Mouse (Mus musculus) kidney, postnatal 36 days (tissue): Measurements from ENCODE around the gene Vsig8.

Experiments
- DNase-seq, 2 experiments: peaks; one replicate each; pipeline ENCODE4 v3.0.0; 2021 to 2022; ENCODE audit warnings: mixed read lengths in 2 of 2

The Vsig8 gene

DNA sequence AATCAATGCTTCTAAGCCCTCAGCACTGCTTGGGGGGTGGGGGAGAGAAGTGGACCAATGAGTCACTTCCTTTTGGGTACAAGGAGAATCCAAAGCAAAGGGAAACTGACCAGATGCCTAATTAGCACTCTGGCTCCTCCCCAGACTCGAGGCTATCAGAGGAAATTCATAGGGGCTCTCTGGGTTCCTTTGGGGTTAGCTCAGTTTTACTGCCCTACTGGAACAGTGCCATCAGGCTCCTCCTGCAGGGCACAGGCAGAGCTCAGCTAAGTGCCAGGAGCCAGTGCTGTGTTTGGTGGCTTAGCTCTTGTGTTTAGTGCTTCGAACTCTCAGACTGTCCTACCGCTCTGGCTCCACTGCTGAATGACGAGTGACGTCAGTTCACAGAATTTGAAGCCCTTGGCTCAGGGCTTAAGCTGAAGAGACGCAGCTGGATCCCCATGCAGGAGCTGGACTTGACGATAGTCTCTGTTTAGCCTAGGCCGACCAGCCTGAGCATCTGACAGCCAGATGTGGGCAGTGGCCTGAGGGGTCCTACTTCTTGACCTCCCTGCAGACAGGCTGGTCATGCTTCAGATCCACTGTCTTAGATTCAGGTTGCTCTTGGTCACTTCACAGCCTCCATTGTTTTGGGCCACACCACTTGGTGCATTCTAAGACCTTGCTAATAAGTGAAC is 25.1 kb upstream of the Vsig8 start:
- no peak for DNase-seq

DNA sequence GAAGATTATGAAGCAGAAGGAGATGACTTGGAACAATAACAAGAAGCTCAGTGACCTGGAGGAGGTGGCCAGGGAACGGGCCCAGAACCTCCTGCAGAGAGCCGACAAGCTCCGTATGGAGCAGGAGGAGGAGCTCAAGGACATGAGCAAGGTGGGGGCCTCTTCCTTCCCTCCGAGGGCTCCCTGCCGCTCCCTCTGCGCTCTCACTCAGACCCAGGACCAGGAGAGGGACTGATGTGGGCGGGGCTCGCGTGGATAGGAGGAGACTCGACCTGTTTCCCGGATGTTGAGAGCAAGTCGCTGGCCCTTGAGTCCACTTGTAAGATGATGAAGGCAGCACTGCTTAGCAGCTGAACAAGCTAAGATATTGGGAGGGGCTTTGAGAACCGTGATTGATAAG is 23.2 kb upstream of the Vsig8 start:
- DNase-seq: peak in 1 of 2 experiments; percentile 66

DNA sequence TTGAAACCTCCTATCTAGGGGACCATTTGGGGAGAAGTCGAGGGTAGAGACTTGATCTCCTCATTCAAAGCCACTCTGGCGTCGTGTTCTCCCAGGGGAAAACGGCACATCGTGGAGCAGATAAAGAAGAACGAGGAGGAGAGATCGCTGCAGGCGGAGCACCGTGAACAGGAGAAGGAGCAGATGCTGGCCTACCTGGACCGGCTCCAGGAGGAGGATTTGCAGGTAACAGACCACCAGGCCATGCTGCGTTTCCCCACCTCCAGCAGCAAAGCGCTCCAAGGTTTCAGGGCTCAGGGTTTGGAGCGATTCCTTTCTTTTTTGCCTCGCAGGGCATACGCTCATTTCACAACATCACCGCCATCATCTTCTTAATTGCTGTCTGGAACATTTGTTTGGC is 20.6 kb upstream of the Vsig8 start:
- DNase-seq: no peak

DNA sequence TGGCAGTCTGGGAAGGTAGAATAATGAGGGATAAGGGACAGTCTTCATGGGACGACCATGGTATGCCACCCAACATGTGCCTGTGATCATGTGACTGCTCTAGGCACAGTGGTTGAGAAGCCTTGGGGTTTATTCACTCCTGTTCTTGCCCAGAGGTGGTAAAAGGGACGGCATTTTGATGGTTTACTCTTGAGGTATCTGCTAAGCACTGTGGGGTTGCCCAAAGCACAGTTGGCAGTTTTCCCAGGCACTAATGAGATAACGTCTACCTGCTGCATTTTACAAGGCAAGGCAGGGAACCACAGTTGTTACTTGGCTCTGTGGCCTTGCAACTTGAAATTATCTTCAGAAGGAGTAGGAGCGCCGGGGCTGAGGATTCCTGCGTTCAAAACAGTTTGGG is 15.9 kb upstream of the Vsig8 start:
- DNase-seq: no peak

DNA sequence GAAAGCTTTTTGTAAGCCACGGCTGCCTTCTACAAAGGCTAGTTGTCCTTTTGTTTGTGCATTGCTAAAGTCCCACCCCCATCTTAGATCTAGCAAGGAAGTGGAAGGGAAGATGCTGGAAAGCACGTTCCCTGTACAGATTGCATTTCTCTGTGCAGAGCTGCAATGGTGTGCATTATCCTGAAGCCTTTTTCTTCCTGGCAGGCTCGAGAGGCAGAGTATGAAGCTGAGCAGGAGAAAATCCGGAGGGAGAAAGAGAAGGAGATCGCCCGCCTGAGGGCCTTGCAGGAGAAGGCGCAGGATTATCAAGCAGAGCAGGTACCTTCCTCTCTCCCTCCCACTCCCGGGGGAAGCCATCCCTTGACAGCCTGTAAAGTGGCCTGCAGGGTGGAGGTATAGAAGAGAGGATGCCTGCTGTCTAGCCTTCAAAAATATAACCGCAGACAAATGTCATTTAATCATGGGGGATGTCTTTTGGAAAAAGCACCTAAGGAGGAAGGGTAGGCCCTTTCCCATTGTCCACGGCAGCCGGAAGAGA is 15.4 kb upstream of the Vsig8 start:
- DNase-seq: no peak

DNA sequence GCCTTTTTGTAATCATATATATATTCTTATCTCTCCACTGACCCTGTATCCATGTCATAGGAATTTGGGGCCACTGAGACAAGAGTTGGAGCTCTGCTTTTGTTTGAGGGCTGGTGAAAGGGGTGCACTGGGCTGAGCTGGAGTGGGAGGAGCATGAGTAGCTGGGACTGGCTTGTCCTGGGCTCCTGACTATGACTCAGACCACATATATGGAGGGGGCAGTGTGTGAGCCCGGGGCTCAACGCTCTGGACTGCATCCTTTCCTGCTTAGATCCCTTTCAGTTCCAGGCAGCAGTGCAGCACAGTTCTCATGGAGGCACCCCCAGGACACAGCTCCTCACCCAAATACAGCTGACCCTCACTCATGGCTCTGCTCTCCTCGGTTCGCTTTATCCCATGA is 9.7 kb upstream of the Vsig8 start:
- no peak for DNase-seq

DNA sequence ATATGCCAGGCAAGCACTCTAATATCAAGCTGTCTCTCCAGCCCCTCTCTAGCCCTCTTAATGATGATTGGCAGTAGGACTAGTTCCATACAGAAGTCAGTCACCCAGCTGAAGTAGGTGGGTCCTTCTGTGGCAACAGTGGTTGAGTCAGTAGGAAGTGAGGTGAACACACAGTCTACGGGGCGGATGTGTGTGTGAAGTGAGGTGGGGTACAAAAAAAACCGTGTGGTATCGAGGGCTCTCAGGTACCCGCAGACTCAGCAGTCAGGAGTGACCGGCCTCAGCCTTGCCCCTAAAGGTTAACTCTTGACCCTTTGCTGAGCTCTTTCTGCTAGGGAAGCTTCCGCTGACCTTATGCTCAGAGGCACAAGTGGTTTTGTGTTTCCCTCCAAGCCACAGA is 7.2 kb upstream of the Vsig8 start:
- no peak for DNase-seq

DNA sequence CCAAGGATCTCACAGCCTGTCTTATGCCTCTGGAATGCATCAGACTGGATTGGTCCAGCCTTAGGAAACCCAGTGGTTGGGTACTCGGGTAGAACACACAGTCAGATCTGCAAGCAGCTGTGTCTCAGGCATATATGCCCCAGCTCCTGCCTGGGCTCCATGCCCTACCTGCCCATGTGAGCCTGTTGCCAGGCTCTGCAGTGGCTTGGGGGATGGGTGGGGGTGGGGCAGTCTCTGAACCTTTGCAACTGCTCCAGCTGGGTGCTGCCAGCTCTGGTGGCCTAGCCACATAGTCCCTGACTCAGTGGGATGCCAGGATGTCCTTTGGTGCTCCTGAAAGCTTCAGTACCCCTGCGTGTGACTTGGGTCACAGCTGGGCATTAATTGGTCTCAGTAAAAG is 6.4 kb upstream of the Vsig8 start:
- DNase-seq: peak in 1 of 2 experiments; percentile 15

DNA sequence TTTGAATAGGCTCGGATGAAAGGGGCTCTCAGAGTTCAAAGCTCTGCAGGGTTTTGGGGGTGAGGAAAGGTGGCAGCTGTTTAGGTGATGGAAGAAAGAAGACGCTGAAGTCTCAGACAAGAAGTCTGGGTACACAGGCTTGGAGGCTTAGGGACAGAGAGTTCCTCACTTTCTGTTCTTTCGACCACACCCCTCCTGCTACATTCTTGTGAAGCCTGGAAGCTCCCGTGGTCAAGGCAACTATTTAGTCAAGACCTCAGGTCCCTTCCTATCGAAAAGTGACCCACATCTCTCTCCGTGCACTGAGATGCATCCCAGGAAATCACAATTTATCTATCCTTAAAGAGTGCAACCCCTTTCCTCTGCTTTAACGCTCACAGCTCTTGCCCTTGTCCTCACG is 6.0 kb upstream of the Vsig8 start:
- DNase-seq: no peak

DNA sequence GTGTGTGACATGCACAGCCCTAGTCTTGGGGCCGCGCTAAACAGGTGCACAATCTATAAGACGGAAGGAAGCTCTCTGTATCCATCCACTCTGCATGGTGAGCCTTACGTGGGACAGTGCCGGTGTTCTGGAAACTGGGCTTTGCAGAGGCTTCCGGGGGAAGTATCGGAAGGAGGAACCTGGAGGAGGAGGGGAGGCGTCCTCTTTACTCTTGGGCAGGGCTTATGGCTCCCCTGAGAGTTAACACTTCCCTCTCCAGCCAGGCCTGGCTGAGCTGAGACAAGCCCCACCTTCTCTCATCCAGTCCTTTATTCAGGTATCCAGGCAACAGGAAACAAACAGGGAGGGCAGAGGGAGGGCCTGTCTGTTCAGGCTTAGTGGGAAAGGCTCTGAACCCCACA is 5.2 kb upstream of the Vsig8 start:
- DNase-seq: peak; percentile 62 to 66

DNA sequence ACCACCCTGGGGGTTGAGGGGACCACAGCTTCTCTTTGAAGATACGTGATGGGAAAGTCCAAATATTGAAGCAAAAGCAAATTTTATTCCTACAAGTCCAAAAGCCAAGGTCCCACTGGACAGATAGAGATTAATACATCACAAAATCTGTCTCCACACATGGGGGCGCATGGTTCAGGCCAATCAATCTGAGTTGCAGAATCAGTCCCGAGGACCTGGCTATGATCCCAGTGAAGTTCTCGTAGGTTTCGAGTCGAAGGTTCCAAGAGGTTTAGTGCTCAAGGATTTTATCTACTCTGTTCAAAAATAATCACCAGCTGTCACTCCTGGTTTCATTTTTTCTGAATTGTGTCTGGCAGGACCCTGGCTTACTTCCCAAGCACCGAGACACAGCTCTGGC is 4.7 kb upstream of the Vsig8 start:
- no peak for DNase-seq

DNA sequence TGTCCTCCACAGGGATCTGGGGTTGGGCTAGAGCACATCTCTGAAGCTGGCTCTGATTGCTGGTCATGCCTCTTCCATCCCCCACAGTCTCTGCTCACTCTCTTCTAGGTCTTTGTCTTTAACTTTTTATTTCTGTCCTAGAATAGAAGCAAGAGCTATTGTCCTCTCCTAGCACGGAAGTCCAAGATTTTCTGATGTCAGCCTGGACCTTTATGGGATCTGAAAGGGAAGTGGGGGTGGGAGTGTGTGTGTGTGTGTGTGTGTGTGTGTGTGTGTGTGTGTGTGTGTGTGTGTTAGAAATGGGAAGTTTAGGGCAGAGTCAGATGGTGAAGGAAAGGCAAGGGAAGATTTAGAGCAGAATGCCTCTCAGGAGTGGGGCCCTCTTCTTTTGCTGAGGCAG is 3.1 kb upstream of the Vsig8 start:
- peak; percentile 33 to 44 for DNase-seq

DNA sequence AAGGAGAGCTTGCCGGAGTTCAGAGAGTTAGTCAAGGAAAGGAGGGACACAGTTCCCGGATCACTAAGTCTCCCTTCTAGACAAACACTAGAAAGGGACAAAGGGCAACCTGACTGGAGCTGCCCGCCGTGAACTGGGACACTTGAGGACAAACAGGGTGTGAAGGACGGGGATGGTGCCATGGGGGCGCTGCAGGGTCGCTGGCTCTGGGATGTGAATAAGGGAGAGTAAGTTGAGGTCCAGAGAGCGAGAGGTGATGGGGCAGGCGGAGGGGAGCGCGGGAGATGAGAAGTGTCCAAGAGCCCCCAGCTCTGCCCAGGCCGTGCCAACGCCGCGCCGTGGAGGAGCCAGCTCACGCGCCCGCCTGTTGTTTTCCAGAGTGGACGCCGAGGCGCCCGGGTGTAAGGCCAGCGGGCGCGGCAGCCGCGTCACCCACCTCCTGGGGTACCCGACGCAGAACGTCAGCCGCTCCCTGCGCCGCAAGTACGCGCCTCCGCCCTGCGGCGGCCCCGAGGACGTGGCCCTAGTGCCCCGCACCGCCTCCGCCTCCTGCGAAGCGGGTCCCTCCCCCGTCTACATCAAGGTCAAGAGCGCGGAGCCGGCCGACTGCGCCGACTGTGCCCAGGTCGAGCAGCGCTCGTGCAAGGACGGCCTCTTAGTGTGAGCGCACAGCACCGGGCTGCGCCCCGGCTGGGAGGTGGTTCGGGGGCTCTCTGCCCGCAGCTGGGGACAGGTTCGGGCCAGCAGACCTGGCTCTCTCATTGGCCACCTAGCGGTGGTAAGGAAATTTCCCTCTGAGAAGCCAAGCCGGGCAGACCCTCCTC is 7.1 kb downstream of the Vsig8 start:
- peak; percentile 85 to 86 for DNase-seq

DNA sequence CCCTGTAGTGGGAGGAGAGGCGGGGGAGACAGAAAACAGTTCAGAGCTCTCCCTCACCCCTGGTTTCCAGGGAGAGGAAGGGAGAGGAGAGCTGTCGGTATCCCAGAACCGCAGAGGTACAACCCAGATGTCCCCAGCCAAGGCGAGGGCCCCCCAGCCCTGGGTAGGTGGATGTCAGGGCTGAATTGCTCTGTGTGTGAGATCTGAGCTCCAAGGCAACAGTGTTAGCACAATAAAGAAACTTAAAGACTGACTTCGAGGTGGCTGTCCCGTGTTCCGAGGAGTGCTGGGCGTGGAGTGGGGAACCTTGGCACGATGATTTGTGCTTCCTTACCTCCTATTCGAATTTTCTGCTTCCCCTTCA is 7.7 kb downstream of the Vsig8 start:
- no peak for DNase-seq

DNA sequence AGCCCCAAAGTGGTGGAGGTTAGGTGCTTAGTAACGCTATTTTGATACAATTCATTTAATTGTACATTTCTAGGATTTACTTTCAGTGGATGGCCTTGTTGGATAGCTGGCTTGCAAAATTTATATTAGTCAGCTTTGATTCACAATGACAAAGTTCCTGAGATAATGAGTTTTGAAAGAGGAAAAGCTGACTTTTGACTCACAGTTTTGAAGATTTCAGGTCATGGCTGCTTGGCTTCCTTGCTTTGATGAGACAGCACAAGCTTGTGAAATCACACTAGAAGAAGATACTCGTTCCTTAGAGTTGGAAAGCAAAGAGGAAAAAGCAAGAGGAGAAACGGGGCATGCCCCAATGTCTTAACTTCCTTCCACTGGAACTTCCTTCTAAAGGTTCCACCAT is 10.4 kb downstream of the Vsig8 start:
- DNase-seq: no peak

DNA sequence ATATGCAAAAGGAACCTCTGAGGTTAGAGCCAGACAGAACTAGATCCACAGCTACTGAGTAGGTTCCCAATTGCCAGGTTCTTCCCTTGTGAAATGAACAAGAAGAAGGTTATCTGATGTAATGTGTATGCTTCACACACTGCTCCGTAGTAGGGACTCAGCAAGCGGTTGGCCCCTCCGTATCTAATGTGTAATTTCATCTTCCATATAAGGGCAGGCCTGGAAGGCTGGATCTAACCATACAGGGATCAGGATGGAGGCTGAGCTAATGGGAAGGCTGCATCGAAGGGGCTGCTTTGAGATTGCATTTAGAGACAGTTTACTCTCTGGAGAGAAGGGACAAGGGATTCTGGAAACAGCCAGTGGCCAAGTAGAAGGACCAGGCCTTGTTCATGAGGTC is 12.0 kb downstream of the Vsig8 start:
- no peak for DNase-seq

DNA sequence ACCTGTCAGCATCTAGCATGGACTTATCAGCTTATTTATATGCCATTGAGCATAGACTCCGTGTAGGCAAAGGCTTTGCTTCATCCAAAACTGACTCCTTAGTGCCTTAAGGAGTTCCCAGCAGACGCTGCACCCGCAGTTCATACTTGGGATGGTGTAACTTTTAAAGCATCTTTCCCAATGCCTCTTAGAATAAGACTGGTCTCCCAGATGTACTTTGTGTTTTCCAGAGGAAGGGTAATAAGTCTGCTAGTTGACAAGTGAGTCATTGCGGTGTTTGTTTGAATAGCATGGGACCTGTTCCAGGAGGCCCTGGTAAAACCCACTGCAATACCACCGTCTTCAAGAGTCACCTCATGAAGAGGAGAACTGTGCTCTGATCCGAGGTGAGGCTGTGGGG is 24.4 kb downstream of the Vsig8 start:
- DNase-seq: no peak

DNA sequence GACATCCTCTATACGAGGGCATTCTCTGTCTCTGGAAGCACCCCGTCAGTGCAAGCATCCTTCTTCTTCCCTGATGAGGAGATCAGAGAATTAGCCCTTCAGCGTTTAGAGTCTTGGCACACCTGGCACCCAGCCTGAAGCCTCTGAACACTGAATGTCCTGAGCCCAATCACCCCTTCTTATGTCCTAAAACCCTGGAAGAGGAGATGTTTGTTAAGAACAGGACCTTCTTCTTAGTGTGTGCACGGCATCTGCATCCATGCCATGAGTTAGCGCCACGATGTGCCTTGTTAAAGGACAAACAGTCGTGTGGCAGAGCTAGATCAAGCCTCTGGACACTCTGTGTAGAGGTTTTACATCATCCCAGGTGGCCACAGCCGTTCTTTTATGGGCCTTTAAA is 26.7 kb downstream of the Vsig8 start:
- no peak for DNase-seq

DNA sequence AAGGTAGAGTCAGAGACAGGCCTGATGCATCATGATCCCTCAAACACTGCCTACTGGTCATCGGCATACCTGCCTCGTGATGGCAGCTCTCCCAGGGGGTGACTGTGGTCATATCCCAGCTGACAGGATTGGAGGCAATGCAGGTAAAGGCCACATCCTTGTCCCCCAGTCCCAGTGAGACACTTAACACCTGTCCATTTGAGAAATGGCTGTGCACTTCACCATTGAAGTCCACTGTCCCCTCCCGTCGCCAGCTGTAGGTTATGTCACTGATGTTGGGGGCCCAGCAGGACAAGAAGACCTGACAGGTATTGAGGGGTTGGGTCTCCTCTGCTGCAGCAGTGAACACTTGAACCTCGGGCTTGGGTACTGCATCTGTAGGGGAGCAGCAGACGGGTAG is 28.5 kb downstream of the Vsig8 start:
- DNase-seq: no peak

DNA sequence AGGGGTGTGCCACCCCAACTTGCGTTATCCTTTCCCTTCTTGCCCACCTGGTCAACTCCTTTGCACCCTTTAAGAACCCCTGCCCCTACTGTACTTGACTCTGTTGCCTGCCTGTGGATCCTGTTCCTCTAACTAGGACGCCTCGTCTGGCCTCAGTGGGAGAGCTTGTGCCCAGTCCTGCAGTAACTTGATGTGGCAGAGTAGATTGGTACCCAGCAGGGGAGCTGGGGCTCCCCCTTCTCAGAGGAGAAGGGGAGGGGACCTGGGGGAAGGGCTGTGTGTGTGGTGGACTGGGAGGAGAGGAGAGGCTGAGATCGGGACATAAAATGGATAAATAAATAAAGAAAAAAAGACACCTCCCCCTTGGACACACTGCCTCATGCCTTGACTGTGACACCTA is 29.3 kb downstream of the Vsig8 start:
- DNase-seq: no peak

DNA sequence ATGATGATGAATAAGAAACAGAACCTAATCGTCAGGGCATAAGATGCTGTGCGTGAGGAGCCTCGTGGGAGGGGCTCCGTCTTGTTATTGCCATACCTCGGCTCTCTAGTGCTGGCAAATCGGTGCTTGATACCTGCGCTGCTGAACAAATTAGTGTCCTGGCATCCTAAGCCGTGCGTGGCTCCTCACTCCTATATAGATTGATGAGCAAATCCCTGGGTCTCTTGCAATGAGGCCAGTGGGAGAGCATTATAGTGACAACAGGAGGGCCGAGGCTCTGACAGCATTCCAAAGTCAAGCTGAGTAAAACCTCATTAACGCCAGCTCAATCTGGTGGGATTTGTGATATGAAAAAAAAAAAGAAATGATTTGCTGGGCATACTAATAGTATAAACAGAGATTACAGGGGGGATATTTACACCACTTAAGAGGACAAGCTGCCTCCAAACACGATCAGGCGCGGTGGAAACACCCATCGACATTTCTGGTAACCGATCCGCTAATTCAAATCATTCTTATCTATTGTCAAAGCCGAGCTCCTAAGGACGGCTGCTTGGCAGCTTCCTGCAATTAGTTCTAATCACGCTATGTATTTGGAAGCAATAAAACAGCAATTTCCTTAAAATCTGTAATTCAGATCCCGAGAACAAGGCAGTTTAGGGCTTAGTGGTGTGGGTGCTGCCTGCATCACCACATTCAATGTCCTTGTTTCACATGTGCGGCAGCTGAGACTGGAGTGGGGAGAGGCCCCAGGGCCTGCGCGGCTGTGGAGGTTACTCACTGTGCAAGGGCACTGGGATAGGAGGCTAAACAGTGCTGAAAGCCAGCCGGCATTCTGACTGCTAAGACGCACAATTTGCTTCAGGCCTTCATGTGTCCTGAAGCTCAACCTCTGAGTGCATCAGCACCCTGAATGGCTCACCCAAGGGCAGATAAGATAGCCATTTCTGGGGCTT is 30.2 kb downstream of the Vsig8 start:
- DNase-seq: no peak

DNA sequence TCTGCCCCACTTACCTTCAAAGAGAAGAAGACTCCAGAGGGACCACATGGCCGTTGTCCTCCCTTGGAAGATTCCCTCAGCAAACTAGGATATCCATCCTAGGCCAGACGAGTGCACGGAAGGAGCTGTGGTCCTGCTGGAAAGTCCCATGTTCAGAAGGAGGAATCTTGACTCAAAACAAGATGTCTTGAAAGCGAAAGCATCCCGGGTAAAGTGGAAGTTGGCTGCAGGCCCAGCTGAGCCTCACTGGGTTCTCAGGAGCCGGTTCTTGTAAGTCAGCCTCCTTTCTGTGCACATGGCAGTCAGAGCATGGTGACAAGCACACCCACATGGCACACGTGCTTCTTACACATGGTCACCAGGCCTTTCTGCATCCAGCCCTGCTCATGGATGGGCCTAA is 34.6 kb downstream of the Vsig8 start, which contains the start of gene Slamf8:
TSS of gene Slamf8 (minus strand) at position 184 of the 400 bp plus-strand sequence.
- DNase-seq: peak; percentile 15 to 63

DNA sequence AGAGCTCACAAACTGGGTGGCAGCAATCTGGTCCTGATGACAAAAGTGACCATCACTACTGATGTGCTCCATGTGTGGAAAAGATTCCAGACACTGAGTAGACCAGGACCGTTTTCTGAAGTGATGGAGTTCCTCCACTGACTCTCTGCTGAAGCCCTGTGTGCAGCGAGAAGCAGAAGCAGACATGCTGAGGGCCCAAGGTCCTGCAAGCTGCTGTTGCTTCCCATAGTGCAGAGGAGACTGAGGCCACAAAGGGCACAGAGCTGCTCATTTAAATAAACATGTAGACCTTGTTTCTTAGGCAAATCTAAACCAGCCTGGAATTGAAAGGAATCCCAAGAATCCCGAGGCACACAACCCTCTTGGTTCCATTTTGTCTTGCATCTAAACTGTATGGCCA is 37.6 kb downstream of the Vsig8 start:
- DNase-seq: no peak
